Mouse (Mus musculus): ENCODE data around the gene 3300002I08Rik. TPM values are rescaled to one million over a fixed set of nuclear protein-coding genes. Genes with fewer than 3 reads are reported as not detected.
"Not testable (repeated sequence)": the region's sequence is repeated elsewhere in the genome, so short reads cannot be mapped to it uniquely, and the experiment has no call there.

Gene 3300002I08Rik
- total RNA-seq (2014; fragmentation: Nextera tagmentation) (4.0 TPM in 1 of 2 replicates, not detected in the other), total RNA-seq (2017) (3.3 and 10.4 TPM in 2 replicates)

DNA sequence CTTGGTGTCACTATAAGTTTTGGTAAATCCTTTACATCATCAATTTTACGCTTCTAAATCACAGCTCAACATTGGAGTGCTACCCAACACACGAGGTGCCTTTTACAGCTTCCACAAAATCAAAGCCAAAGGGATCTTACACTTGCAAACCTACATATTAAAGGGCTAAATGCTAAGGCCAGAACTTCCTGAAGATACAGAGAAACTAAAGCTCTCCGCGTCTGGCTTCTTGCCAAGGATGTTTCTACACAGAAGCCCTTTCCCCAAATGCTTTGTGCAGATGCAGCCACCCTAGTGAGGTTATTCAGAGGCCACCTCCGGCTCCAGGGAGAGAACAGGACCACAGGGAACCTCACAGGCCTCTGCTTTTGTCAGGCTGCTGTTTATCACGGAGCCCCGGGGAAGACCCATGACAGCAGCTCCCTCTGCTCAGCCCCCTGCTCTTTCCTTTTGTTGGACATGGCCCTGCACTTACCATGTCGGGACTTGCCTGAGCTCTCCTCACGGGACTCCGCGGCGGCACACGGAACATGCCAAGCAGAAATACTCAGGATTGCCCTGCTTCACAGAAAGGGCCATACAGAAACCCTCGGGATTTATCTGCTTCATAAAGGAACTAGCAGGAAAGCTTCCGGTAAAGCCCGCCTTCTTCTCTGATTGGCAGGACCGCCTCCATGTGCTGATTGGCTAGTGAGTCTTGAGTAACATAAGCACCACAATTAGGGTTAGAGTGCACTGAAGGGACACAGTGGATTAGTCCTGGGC lies at the start of gene 3300002I08Rik:
TSS of gene 3300002I08Rik (minus strand) at position 653 of the 765 bp plus-strand sequence.
- peak; percentile 98 for ATAC-seq (replicated peaks; ENCODE audit: poor library complexity, severe bottlenecking)

DNA sequence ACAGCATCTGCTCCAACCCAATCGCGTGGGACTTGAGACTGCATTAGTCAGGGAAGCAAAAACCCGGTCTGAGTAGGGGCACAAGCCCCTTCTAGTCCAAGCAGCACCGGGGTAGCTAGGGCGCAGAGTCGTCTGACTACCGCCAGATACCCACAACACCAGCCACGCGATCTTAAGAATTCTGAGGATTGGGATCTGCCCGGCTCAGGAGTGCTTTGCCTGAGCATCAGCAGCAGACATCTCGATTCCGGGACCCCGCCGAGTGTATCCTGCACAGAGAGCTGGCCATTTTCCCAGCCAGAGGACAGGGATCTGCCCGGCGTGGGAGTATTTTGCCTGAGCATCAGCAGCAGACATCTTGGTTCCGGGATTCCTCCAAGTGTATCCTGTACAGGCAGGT lies 49.6 kb upstream of the 3300002I08Rik start:
- not testable (repeated sequence) for ATAC-seq (replicated peaks; ENCODE audit: poor library complexity, severe bottlenecking)

DNA sequence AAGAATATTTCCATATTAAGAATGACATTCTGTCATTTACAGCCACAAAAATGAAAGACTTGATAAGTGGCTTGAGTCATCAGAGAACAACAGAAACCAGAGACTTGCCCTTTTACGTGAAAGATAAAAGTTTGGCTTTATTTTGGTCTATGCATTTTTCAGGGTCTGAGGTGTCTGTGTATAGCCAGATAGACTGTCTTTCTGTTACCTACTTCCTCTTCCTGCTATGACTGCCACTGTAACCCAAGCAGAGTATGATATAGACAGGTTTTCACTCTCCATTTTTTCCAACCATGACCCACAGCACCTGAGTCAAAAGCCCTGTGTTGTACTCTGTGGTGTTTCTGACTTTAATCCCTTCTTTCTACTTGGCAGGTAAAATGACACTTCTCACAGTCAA lies 27.6 kb upstream of the 3300002I08Rik start:
- ATAC-seq (replicated peaks; ENCODE audit: poor library complexity, severe bottlenecking), result no peak

DNA sequence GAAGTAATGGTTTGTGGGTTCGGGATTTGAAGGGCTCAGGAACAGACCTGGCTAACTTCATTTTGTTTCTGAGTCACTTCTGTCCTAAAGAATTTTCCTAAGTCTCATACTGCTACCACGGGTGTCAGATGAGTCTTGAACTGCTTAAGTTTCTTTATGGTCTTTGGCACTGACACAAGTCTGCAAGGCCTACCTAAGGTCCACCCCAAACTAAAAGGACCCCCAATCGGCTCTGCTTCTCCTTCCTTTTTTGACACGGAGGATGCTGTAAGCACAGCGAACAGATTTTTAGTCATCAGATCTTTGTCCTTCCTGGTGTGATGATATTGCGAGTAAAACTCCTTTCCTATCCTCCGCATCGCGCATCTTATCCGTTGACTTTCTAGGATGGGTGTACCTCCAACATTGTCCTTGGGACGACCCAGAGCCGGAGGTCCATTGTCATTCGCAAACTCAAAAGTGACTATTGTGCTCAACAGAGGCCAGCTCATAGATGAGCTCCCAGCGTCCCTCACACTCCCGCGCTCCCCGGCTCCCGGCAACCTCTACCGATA lies 23.1 kb upstream of the 3300002I08Rik start:
- ATAC-seq (replicated peaks; ENCODE audit: poor library complexity, severe bottlenecking), result peak; percentile 46

DNA sequence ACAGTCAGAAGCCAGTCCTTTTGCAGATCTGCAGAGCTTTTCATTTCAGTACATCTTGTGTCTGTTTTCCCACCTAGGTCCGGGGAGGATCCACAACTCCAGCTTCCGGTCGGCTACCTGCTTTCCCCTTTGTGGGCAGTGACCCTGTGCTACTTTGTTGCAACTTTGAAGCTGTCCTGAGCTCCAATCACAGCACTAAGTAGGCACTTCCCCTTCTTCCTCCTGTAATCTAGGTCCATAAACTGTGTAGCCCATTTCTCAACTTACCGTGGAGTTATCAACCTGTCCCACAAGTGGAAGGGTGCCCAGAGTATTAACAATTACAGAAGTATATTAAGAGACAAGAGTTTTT lies 289 bp upstream of the 3300002I08Rik start:
- peak; percentile 78 for ATAC-seq (replicated peaks; ENCODE audit: poor library complexity, severe bottlenecking)

DNA sequence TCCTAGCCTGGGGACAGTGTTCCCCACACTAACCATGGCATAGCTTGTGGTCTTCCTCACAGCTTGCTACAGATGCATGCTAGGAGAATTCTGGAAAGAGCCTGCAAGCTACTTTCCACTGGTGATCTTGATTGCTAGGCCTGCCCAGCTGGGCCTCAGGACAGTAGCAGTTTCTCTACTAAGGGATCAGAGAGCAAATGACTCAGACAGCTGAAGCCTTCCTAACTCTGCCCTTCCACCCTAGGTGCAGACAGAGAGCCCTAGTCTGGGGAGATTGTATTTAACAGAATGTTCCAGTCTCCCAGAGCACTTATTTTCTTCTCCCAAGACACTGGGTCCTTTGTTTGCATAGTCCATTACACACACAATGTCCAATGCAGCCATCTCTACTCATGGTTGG lies 5.4 kb downstream of the 3300002I08Rik start:
- ATAC-seq (replicated peaks; ENCODE audit: poor library complexity, severe bottlenecking), result not testable (repeated sequence)

DNA sequence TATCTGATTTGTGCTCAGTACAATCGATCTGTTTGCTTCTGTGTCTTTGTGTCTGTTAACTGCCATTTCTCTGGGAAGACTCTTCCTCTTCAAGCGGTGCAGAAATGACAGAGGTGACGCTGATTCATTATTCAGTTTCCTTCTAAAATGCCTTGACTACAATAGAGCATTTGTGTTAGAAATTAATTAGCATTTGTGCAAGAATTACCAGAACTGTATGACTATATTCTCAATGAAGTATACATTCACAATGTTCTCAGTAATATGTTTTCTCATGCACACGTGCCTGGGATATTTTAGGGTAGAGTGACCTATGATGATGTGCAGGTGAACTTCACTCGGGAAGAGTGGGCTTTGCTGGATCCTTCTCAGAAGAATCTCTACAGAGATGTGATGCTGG lies 39.2 kb downstream of the 3300002I08Rik start, which contains the start of gene Gm10130:
TSS of gene Gm10130 (plus strand) at position 301 of the 400 bp plus-strand sequence.
- no peak for ATAC-seq (replicated peaks; ENCODE audit: poor library complexity, severe bottlenecking)

DNA sequence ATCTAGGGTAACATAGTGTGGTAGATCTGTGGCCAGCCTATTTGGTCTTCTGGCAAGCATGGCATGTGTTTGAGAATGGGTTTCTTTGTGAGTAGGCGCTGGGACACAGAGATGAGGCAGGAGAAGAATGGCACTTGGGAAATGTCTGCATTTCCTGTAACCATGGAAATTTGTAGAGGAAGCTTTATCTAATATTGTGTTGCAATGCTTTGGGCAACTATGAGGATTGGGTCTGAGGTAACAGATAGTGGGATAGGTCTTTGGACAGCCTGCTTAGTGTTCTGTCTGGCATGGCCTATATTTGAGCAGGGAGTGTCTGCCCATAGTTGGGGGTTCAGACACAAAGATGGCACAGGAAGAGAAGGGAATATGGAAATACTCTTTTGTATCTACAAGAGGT lies 43.6 kb downstream of the 3300002I08Rik start:
- ATAC-seq (replicated peaks; ENCODE audit: poor library complexity, severe bottlenecking), result peak; percentile 58

DNA sequence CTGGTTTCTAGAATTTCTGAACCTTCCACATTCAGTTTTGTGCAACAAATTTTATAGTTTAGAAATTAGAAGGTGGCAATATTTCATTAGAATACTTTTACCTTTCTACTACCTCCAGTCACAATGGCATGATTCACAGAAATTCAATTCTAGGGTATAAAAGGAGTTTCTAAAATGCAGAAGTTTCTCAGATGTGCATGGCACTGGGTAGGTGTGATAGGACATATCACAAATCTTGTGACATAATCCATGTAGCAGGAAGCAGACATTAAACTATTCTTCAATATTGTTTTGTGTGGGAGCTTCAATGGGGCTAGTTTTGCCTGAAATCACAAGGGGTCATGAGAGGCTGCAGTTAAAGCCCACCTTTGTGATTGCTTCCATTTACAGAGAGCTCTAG lies 46.4 kb downstream of the 3300002I08Rik start:
- ATAC-seq (replicated peaks; ENCODE audit: poor library complexity, severe bottlenecking), result no peak

DNA sequence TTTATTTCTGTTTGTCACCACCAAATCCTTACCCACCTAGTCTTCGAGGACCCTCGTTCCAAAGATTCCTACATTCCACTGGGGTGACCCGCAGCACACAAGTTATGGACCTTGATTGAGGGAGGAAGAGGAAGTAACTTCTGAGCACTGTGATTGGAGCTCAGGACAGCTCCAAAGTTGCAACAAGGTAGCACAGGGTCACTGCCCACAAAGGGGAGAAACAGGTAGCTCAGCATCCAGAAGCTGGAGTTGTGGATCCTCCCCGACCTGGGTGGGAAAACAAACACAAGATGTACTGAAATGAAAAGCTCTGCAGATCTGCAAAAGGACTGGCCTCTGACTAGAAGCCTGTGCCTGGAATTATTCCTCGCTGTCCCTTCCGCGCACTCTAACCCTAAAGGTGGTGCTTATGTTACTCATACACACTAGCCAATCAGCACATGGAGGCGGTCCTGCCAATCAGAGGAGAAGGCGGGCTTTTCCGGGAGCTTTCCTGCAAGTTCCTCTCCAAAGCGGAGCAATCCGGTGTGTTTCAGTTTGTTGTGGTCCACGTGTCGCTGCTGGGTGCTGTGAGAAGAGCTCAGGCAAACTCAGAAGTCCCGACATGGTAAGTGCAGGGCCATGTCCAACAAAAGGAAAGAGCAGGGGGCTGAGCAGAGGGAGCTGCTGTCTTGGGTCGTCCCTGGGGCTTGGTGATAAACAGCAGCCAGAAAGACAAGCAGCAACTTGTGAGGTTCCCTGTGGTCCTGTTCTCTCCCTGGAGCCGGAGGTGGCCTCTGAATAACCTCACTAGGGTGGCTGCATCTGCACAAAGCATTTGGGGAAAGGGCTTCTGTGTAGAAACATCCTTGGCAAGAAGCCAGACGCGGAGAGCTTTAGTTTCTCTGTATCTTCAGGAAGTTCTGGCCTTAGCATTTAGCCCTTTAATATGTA lies 51.3 kb downstream of the 3300002I08Rik start:
- ATAC-seq (replicated peaks; ENCODE audit: poor library complexity, severe bottlenecking), result peak; percentile 96

DNA sequence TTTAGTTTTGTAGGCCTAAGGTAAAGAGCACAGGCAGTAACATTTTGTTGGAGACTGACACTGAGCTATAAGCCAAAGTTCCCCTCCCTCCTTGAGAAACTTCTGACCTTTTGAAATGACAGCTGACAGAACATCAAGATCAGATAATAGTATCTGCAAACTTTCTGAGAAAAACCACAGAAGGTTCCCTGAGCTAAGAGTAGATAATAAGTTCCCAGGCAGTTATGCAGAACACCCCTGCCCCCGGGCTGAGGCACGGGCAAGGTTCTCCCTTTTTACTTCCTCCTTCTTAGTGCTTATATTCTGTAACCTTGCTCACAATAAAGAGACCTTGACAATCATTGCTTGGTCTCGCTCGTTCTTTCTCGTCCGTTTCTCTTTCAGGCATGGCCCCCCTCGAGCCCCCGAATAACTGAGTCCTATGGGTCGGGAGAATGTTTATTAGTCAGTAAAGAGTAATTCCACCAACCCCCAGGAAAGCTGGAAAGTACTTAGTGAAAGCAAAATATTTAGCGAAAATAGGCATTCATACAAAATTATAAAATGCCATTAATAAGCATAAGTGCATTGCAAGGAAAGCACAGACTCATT lies 55.3 kb downstream of the 3300002I08Rik start:
- ATAC-seq (replicated peaks; ENCODE audit: poor library complexity, severe bottlenecking), result no peak

DNA sequence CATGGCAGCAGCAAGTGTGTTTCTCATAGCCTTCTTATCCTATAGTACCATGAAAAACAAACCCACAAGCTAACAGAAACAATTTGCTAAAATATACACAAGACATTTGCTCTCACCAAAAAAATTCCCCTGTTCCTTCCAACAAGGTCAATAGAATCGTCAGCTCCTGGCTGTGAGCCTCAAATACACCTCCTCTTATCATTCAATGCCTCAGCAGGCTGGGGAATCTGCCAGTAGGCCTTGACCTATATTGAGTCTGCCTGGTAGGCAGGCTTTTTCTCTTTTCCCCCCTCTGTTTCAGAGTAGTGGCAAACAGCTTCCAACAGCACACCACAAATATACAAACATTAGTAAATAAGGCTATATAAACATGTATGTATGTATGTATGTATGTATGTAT lies 63.5 kb downstream of the 3300002I08Rik start:
- no peak for ATAC-seq (replicated peaks; ENCODE audit: poor library complexity, severe bottlenecking)

DNA sequence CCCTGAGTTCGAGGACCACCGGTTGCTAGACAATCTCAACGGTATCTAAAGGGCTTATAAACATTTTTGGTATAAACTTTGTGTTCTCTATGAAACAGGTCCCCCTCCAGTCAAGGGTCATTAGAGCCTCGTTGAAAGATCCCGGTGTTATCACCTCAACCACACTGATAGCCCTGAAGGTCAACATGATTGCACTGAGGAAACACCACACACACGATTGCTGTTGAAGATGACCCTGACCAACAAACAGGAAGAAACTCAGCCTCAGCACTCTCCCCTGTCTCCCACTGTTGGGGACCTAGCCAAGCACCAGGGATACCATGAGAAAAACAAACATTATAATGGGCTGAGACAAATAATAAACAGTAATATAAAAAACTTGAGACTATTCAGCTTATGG lies 68.9 kb downstream of the 3300002I08Rik start:
- ATAC-seq (replicated peaks; ENCODE audit: poor library complexity, severe bottlenecking), result no peak

Other genes starting within 250 kb of the 3300002I08Rik start
- 13.8 and 16.6 TPM in 2 replicates for gene Zfp120, start 226.1 kb downstream of the 3300002I08Rik start, total RNA-seq (2014; fragmentation: Nextera tagmentation)
- 13.3 and 20.5 TPM in 2 replicates for gene Zfp120, start 226.1 kb downstream of the 3300002I08Rik start, total RNA-seq (2017)
- not detected in 2 replicates for gene Gm10770, start 183.1 kb downstream of the 3300002I08Rik start, total RNA-seq (2014; fragmentation: Nextera tagmentation)
- not detected in 2 replicates for gene Gm10770, start 183.1 kb downstream of the 3300002I08Rik start, total RNA-seq (2017)
- not detected in 2 replicates for gene Gm14139, start 181.0 kb downstream of the 3300002I08Rik start, total RNA-seq (2014; fragmentation: Nextera tagmentation)
- gene Gm14139, start 181.0 kb downstream of the 3300002I08Rik start, total RNA-seq (2017), result not detected in 2 replicates
- 1.5 and 6.1 TPM in 2 replicates for gene Zfp937, start 144.7 kb downstream of the 3300002I08Rik start, total RNA-seq (2014; fragmentation: Nextera tagmentation)
- 2.1 and 3.4 TPM in 2 replicates for gene Zfp937, start 144.7 kb downstream of the 3300002I08Rik start, total RNA-seq (2017)
- gene Gm21994, start 107.2 kb downstream of the 3300002I08Rik start, total RNA-seq (2014; fragmentation: Nextera tagmentation), result 1.4 and 9.9 TPM in 2 replicates
- gene Gm21994, start 107.2 kb downstream of the 3300002I08Rik start, total RNA-seq (2017), result 8.2 and 9.5 TPM in 2 replicates
- gene Gm14124, start 105.2 kb downstream of the 3300002I08Rik start, total RNA-seq (2014; fragmentation: Nextera tagmentation), result not detected in 2 replicates
- not detected in 2 replicates for gene Gm14124, start 105.2 kb downstream of the 3300002I08Rik start, total RNA-seq (2017)
- gene Gm10130, start 39.1 kb downstream of the 3300002I08Rik start, total RNA-seq (2014; fragmentation: Nextera tagmentation), result 7.3 TPM in 1 of 2 replicates, not detected in the other
- 5.5 and 6.3 TPM in 2 replicates for gene Gm10130, start 39.1 kb downstream of the 3300002I08Rik start, total RNA-seq (2017)
- 2.8 and 6.0 TPM in 2 replicates for gene Zfp442, start 88.7 kb upstream of the 3300002I08Rik start, total RNA-seq (2014; fragmentation: Nextera tagmentation)
- gene Zfp442, start 88.7 kb upstream of the 3300002I08Rik start, total RNA-seq (2017), result 4.2 and 8.7 TPM in 2 replicates
- gene Zfp345, start 122.3 kb upstream of the 3300002I08Rik start, total RNA-seq (2014; fragmentation: Nextera tagmentation), result 0.41 TPM in 1 of 2 replicates, not detected in the other
- gene Zfp345, start 122.3 kb upstream of the 3300002I08Rik start, total RNA-seq (2017), result not detected in 2 replicates
- gene Cst7, start 207.7 kb upstream of the 3300002I08Rik start, total RNA-seq (2014; fragmentation: Nextera tagmentation), result 336 and 375 TPM in 2 replicates
- 403 and 441 TPM in 2 replicates for gene Cst7, start 207.7 kb upstream of the 3300002I08Rik start, total RNA-seq (2017)
- gene Apmap, start 245.8 kb upstream of the 3300002I08Rik start, total RNA-seq (2014; fragmentation: Nextera tagmentation), result 27.2 and 31.8 TPM in 2 replicates
- gene Apmap, start 245.8 kb upstream of the 3300002I08Rik start, total RNA-seq (2017), result 79.5 and 89.3 TPM in 2 replicates